Mouse (Mus musculus) CH12.LX (cell line): ENCODE measurements around the gene Grik2. TPM values are rescaled to one million over a fixed set of nuclear protein-coding genes. Genes with fewer than 3 reads are reported as not detected.

Experiments
- DNase-seq: peaks from one replicate; pipeline ENCODE4 v3.0.0-alpha.2; 2013; ENCODE audit errors: extremely low read depth
- H3K27ac ChIP-seq: 2 replicates; pipeline ENCODE4 v1.5.1; 2012; ENCODE audit warnings: low read depth, mild to moderate bottlenecking, control low read depth, moderate library complexity; ENCODE audit not compliant: insufficient read depth
- H3K27me3 ChIP-seq: replicated peaks from 2 replicates; pipeline ENCODE3; 2012; ENCODE audit warnings: inconsistent platforms
- H3K36me3 ChIP-seq, 2 experiments: replicated peaks in 1 of 2; 2 replicates each; pipeline versions ENCODE3 to v1.6.1; 2012; ENCODE audit warnings: inconsistent platforms in 1 of 2, low read length in 1 of 2, mild to moderate bottlenecking in 1 of 2, mixed read lengths in 1 of 2, moderate library complexity in 1 of 2; ENCODE audit not compliant: control insufficient read depth in 1 of 2, insufficient read depth in 1 of 2
- H3K4me1 ChIP-seq, 2 experiments: 2 replicates each; pipeline ENCODE4 v1.6.1; 2012; ENCODE audit warnings: inconsistent platforms in 1 of 2, moderate library complexity in 1 of 2; ENCODE audit not compliant: insufficient read depth in 2 of 2, control insufficient read depth in 1 of 2
- H3K4me2 ChIP-seq: 2 replicates; pipeline ENCODE4 v1.6.1; 2012; ENCODE audit warnings: low read depth, mild to moderate bottlenecking, control low read depth; ENCODE audit not compliant: poor library complexity, insufficient read depth, severe bottlenecking
- H3K4me3 ChIP-seq, 3 experiments: fragments of 150-350 bp in 1 of 3; sonication (generic) in 1 of 3; replicated peaks in 1 of 3; 2 replicates each; pipeline versions ENCODE3 to v1.5.1; 2011 to 2012; ENCODE audit warnings: low read depth in 2 of 3, low read length in 2 of 3, mild to moderate bottlenecking in 2 of 3, moderate library complexity in 2 of 3, control low read depth in 1 of 3, improper control_type of control experiment in 1 of 3, inconsistent platforms in 1 of 3, mixed read lengths in 1 of 3; ENCODE audit not compliant: poor library complexity in 1 of 3
- H3K79me2 ChIP-seq: replicated peaks from 2 replicates; pipeline ENCODE4 v1.6.1; 2012; ENCODE audit warnings: mild to moderate bottlenecking, moderate library complexity; ENCODE audit not compliant: control insufficient read depth, poor library complexity, insufficient read depth, severe bottlenecking; ENCODE audit errors: extremely low read depth
- H3K9ac ChIP-seq: 2 replicates; pipeline ENCODE4 v1.6.1; 2012; ENCODE audit warnings: low read depth, mild to moderate bottlenecking, control low read depth, moderate library complexity; ENCODE audit not compliant: insufficient read depth
- H3K9me3 ChIP-seq: replicated peaks from 2 replicates; pipeline ENCODE3; 2012; ENCODE audit warnings: low read length, inconsistent platforms, mixed read lengths
- BHLHE40 ChIP-seq: IDR thresholded peaks from 2 replicates; pipeline ENCODE4 v1.6.1; 2011; ENCODE audit warnings: mild to moderate bottlenecking, low read depth, low read length, improper control_type of control experiment
- CHD2 ChIP-seq: IDR thresholded peaks from 2 replicates; pipeline ENCODE4 v1.6.1; 2011; ENCODE audit warnings: low read length, improper control_type of control experiment
- CTCF ChIP-seq, 2 experiments: IDR thresholded peaks in 1 of 2; conservative IDR thresholded peaks in 1 of 2; 2 replicates each; pipeline ENCODE4 v1.5.1; 2011 to 2012; ENCODE audit warnings: low read depth in 2 of 2, low read length in 2 of 2, improper control_type of control experiment in 1 of 2, inconsistent platforms in 1 of 2, mild to moderate bottlenecking in 1 of 2, moderate library complexity in 1 of 2
- EP300 ChIP-seq: IDR thresholded peaks from 2 replicates; pipeline ENCODE4 v1.6.1; 2011; ENCODE audit warnings: low read length, improper control_type of control experiment
- ETS1 ChIP-seq: conservative IDR thresholded peaks from 2 replicates; pipeline ENCODE4 v1.6.1; 2012; ENCODE audit warnings: low read depth, mild to moderate bottlenecking, inconsistent platforms, low read length, improper control_type of control experiment, moderate library complexity
- GABPA ChIP-seq: IDR thresholded peaks from 2 replicates; pipeline ENCODE4 v1.6.1; 2012; ENCODE audit warnings: low read depth, low read length, improper control_type of control experiment, inconsistent platforms; ENCODE audit not compliant: insufficient replicate concordance
- HCFC1 ChIP-seq: IDR thresholded peaks from 2 replicates; pipeline ENCODE4 v1.6.1; 2012; ENCODE audit warnings: low read depth, mild to moderate bottlenecking, inconsistent platforms, low read length, improper control_type of control experiment
- JUN ChIP-seq: IDR thresholded peaks from 2 replicates; pipeline ENCODE4 v1.6.1; 2011; ENCODE audit warnings: low read depth, mild to moderate bottlenecking, low read length, improper control_type of control experiment, moderate library complexity; ENCODE audit not compliant: insufficient read depth
- JUND ChIP-seq: conservative IDR thresholded peaks from 2 replicates; pipeline ENCODE4 v1.6.1; 2011; ENCODE audit warnings: low read depth, low read length, improper control_type of control experiment
- KAT2A ChIP-seq: IDR thresholded peaks from 2 replicates; pipeline ENCODE4 v1.6.1; 2012; ENCODE audit warnings: low read length, improper control_type of control experiment, inconsistent platforms; ENCODE audit not compliant: insufficient replicate concordance
- MAX ChIP-seq: IDR thresholded peaks from 2 replicates; pipeline ENCODE4 v1.6.1; 2011; ENCODE audit warnings: low read length, improper control_type of control experiment
- POLR2A ChIP-seq: IDR thresholded peaks from 2 replicates; pipeline ENCODE4 v1.6.1; 2011; ENCODE audit warnings: low read depth, mild to moderate bottlenecking, improper control_type of control experiment, low read length
- RAD21 ChIP-seq: IDR thresholded peaks from 2 replicates; pipeline ENCODE4 v1.6.1; 2011; ENCODE audit warnings: low read depth, mild to moderate bottlenecking, low read length, improper control_type of control experiment, moderate library complexity
- TCF12 ChIP-seq: IDR thresholded peaks from 2 replicates; pipeline ENCODE4 v1.6.1; 2014; ENCODE audit warnings: low read depth, mild to moderate bottlenecking, inconsistent platforms, low read length, improper control_type of control experiment
- UBTF ChIP-seq: IDR thresholded peaks from 2 replicates; pipeline ENCODE4 v1.6.1; 2012; ENCODE audit warnings: low read depth, mild to moderate bottlenecking, inconsistent platforms, low read length, improper control_type of control experiment, moderate library complexity
- ZKSCAN1 ChIP-seq: IDR thresholded peaks from 2 replicates; pipeline ENCODE4 v1.6.1; 2012; ENCODE audit warnings: low read depth, inconsistent platforms, low read length, improper control_type of control experiment, borderline replicate concordance
- ZNF384 ChIP-seq: IDR thresholded peaks from 2 replicates; pipeline ENCODE4 v1.6.1; 2012; ENCODE audit warnings: low read depth, low read length, improper control_type of control experiment, inconsistent platforms
- dilution Hi-C: fragments of 300-500 bp; cut with MboI; formaldehyde crosslinking; loops from 2 replicates; pipeline ENCODE4 v1.14.3; 2020; ENCODE audit warnings: low sequenced_read_pairs; ENCODE audit not compliant: extremely low pct_unique_long_range_greater_than_20kb, extremely low pct_ligation_motif_present
- in situ Hi-C: fragments of 300-500 bp; cut with MboI; formaldehyde crosslinking; loops from 3 replicates; pipeline ENCODE4 v1.14.3; 2019; ENCODE audit warnings: low sequenced_read_pairs, low pct_ligation_motif_present, low pct_unique_long_range_greater_than_20kb, mixed read lengths
- polyA plus RNA-seq: library from polyadenylated mRNA; unstranded; fragments of >175 nt; gene quantifications from 2 replicates; pipeline ENCODE4 v1.2.1, GENCODE M21; 2012; ENCODE audit warnings: low read depth; ENCODE audit not compliant: insufficient read length
- total RNA-seq, 2 experiments: library from RNA; depleted of rRNA; stranded (reverse); fragments of 300-350 nt in 1 of 2; fragments of >200 nt in 1 of 2; gene quantifications; 2 replicates each; pipeline ENCODE4 v1.2.3; 2012 to 2014

Gene Grik2
- total and polyA plus RNA-seq, 3 experiments: not detected

DNA sequence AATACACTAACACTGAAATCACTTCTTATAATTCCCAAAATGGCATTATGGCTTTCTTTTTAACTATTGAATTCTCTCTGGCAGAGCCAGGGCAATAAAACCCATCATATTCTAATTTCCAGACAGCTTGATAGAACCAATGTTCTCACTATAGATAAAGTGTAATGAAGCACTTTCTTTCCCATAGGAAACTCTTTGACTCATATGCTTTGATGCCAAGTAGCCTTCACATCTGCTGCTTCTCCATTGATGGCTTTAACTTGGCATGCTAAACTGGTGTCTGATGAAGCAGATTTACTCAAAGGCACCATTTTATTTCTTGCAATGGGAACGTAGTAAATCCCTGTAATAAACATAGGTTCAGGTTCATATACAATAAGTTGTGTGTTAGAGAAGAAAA lies 568.5 kb downstream of the Grik2 start:
- no peaks in the 10 kb centered on the region for H3K27me3 ChIP-seq
- H3K4me1 ChIP-seq: no peaks in the 10 kb centered on the region
- H3K9ac ChIP-seq: no peak overlapping the region
- no peak overlapping the region for H3K4me2 ChIP-seq
- H3K36me3 ChIP-seq: no peaks in the 10 kb centered on the region
- H3K79me2 ChIP-seq: no peaks in the 10 kb centered on the region
- DNase-seq: no peak
- no peak overlapping the region for H3K4me3 ChIP-seq
- TF ChIP-seq JUN: no peak
- no peak for TF ChIP-seq JUND
- TF ChIP-seq RAD21: no peak
- no peak for TF ChIP-seq KAT2A
- no peak for TF ChIP-seq POLR2A
- no peak for TF ChIP-seq GABPA
- in situ Hi-C loops (no loop called here), dilution Hi-C loops (no loop called here)
- H3K27ac ChIP-seq: no peak overlapping the region
- H3K9me3 ChIP-seq: no peaks in the 10 kb centered on the region

DNA sequence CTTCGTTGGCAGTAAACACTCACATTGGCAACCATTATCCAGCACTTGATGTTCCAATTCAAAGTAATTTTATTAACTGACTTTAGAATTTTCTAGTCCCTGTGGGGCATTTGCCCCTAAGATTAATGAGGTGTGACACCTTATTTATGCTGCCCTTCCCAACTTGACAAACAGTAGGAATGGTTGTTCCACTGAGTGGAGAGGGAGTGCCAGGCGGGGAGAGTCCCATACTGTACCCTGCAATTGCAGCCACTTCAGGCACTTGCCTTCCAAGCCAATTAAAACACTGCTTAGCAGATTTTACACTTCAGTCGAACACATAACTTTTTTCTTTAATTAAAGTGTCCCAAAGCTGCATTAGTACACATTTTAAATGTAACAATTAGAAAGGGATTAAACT lies 568.9 kb downstream of the Grik2 start:
- H3K79me2 ChIP-seq: no peaks in the 10 kb centered on the region
- H3K36me3 ChIP-seq: no peaks in the 10 kb centered on the region
- no peak for TF ChIP-seq ZNF384
- TF ChIP-seq MAX: no peak
- no peak for TF ChIP-seq HCFC1
- TF ChIP-seq POLR2A: no peak
- TF ChIP-seq BHLHE40: no peak
- TF ChIP-seq ETS1: no peak
- no peak for TF ChIP-seq CTCF (conservative IDR thresholded peaks at IDR 0.05 in 1 of 2, IDR thresholded peaks at IDR 0.05 in 1 of 2; ENCODE audit: low read depth in 2 of 2, low read length in 2 of 2)
- no peak for TF ChIP-seq EP300
- no peak for TF ChIP-seq UBTF
- TF ChIP-seq CHD2: no peak
- TF ChIP-seq TCF12: no peak
- TF ChIP-seq ZKSCAN1: no peak
- in situ Hi-C loops: no loop called here
- H3K9me3 ChIP-seq: no peaks in the 10 kb centered on the region
- no peak for DNase-seq
- H3K27ac ChIP-seq: no peak overlapping the region
- no peak overlapping the region for H3K4me2 ChIP-seq
- no peak overlapping the region for H3K4me3 ChIP-seq
- H3K27me3 ChIP-seq: no peaks in the 10 kb centered on the region
- H3K4me1 ChIP-seq: no peaks in the 10 kb centered on the region
- H3K9ac ChIP-seq: no peak overlapping the region
- dilution Hi-C loops: no loop called here
